Mouse (Mus musculus) forebrain, embryonic 14.5 days (tissue): ENCODE data around the gene Abcg1. TPM values are rescaled to one million over a fixed set of nuclear protein-coding genes. Genes with fewer than 3 reads are reported as not detected.
A peak's percentile ranks its signal among the peaks of the same experiment; 100 is the strongest.

Source experiments
- ATAC-seq: fragments of 200-750 bp; cut with Nextera tagmentation; 2 replicates; pipeline ENCODE4 v1.8.0; 2017; ENCODE audit warnings: mild to moderate bottlenecking, moderate library complexity
- DNase-seq: peaks from one replicate; pipeline ENCODE4 v3.0.0-alpha.2; 2015; ENCODE audit warnings: low spot score
- H3K27ac ChIP-seq: fragments of 300-500 bp; sonication (generic); 2 replicates; pipeline ENCODE4 v1.5.1; 2014; ENCODE audit warnings: low read depth, mild to moderate bottlenecking, control low read depth, low read length, moderate library complexity
- H3K27me3 ChIP-seq: fragments of 300-500 bp; sonication (generic); replicated peaks from 2 replicates; pipeline ENCODE4 v1.6.1; 2014; ENCODE audit warnings: low read length, control low read depth, mixed read lengths; ENCODE audit not compliant: control insufficient read depth, insufficient read depth
- H3K36me3 ChIP-seq: fragments of 300-500 bp; sonication (generic); 2 replicates; pipeline ENCODE4 v1.6.1; 2014; ENCODE audit warnings: low read length, control low read depth; ENCODE audit not compliant: control insufficient read depth, insufficient read depth
- H3K4me1 ChIP-seq: fragments of 300-500 bp; sonication (generic); 2 replicates; pipeline ENCODE4 v1.6.1; 2014; ENCODE audit warnings: antibody characterized with exemption, low read length, control low read depth; ENCODE audit not compliant: control insufficient read depth, insufficient read depth
- H3K4me2 ChIP-seq: fragments of 300-500 bp; sonication (generic); 2 replicates; pipeline ENCODE4 v1.6.1; 2014; ENCODE audit warnings: mild to moderate bottlenecking, control low read depth, low read length
- H3K4me3 ChIP-seq: fragments of 300-500 bp; sonication (generic); 2 replicates; pipeline ENCODE4 v1.5.1; 2014; ENCODE audit warnings: low read depth, low read length, control low read depth
- H3K9ac ChIP-seq: fragments of 300-500 bp; sonication (generic); 2 replicates; pipeline ENCODE4 v1.6.1; 2014; ENCODE audit warnings: mild to moderate bottlenecking, low read length, control low read depth, moderate library complexity
- H3K9me3 ChIP-seq: fragments of 300-500 bp; sonication (generic); replicated peaks from 2 replicates; pipeline ENCODE4 v1.6.1; 2016; ENCODE audit warnings: low read length, control low read depth, mixed read lengths; ENCODE audit not compliant: control insufficient read depth
- WGBS: fragments of 180-500 bp; shearing (Covaris S2); extraction: QIAGEN DNeasy Blood & Tissue Kit; methylation state at CpG from one replicate; pipeline ENCODE4 v1.1.7; 2014; 5-methylcytosine and 5-hydroxymethylcytosine counted together
- polyA plus RNA-seq: library from polyadenylated mRNA; unstranded; fragments of >200 nt; fragmentation: Nextera tagmentation; extraction: Ambion mirVana; gene quantifications from 2 replicates; pipeline ENCODE4 v1.2.1, GENCODE M21; 2014

The Abcg1 gene
- polyA plus RNA-seq, 1 experiment from 2014 or later = 16.8 TPM

DNA sequence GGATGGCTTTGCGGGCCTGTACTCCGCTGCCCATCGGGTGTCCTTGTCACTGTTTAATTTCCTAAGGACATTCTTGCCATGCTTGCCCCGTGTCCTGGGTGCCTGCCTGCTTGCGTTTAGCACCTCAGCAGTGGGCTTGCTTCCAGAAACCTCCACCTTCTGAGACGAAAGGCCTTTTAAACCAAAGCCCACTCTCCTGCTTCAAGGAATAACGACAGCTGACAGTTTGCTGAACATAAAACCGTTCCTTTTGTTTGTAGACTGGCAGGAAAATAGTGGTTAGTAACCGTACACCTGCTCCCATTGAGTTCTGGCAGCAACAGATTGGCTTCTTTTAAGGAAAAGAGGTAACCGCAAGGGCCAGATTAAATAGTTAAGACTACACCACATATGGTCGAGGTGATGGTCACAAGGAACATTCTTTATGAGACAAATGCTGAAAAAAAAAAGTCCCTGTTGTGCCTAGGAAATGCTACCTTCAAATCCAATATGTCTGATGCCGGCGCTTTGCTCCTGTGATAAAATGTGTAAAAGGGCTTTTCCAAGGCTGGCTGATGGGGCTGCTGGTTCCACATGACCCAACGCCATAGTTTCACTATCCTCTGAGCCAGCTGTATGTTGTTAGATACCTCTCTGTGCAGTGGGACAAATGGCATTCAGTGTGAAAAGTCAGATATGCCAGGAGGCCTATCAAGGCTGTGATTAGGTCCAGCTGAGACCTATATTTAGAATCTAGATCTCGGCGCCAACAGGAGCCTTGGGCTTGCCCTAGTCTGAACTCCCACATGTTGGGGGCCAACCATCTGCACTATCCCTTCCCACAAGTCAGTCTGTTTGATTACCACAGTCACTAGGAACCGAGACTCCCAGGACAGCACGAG, 14.2 kb downstream of the Abcg1 start:
- H3K4me2 ChIP-seq = no peak overlapping the region
- DNase-seq (peak; percentile 70), ATAC-seq (no peak)
- no peak overlapping the region for H3K4me3 ChIP-seq
- 36% methylated on average over 18 of the region's 18 CpGs for WGBS
- H3K27ac ChIP-seq = peak overlapping the region; percentile 49; the same call in 1 of the 2 replicates
- H3K27me3 ChIP-seq = no peaks in the 10 kb centered on the region
- H3K9me3 ChIP-seq = no peaks in the 10 kb centered on the region
- peaks cover 43% of the 10 kb centered on the region for H3K4me1 ChIP-seq
- H3K36me3 ChIP-seq = 0 out of 2 replicates have a peak, but pooled peaks cover 4% of the 10 kb centered on the region
- no peak overlapping the region for H3K9ac ChIP-seq

DNA sequence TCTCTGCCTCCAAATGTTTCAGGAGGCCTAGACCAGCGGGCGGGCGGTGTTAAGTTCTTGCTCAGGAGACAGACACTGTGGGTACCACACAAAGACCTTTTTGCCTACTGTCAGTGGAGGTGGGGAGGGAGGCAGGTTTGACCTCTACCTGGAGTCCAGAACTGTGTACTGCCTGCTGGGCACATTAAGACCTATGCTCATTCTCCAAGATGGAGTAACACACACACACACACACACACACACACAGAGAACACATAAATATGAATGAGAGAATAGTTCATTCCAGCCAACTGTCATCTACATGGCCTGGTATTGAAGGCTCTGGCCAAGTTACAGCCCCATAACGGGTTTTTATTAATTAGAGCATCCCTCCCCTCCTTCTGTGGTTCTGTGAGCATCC, 15.4 kb downstream of the Abcg1 start:
- Histone ChIP-seq H3K27me3 (no peaks in the 10 kb centered on the region), H3K36me3 (no peaks in the 10 kb centered on the region), H3K9ac (0 out of 2 replicates have a peak overlapping the region, but pooled peaks have one; percentile 13), H3K27ac (peak overlapping the region; percentile 75), H3K9me3 (no peaks in the 10 kb centered on the region), H3K4me1 (peaks cover 43% of the 10 kb centered on the region), H3K4me2 (peak overlapping the region; percentile 55), H3K4me3 (peak overlapping the region; percentile 26)
- ATAC-seq (no peak; the same call in 1 of the 2 replicates), DNase-seq (no peak)
- WGBS = 45% methylated on average over 4 of the region's 4 CpGs

DNA sequence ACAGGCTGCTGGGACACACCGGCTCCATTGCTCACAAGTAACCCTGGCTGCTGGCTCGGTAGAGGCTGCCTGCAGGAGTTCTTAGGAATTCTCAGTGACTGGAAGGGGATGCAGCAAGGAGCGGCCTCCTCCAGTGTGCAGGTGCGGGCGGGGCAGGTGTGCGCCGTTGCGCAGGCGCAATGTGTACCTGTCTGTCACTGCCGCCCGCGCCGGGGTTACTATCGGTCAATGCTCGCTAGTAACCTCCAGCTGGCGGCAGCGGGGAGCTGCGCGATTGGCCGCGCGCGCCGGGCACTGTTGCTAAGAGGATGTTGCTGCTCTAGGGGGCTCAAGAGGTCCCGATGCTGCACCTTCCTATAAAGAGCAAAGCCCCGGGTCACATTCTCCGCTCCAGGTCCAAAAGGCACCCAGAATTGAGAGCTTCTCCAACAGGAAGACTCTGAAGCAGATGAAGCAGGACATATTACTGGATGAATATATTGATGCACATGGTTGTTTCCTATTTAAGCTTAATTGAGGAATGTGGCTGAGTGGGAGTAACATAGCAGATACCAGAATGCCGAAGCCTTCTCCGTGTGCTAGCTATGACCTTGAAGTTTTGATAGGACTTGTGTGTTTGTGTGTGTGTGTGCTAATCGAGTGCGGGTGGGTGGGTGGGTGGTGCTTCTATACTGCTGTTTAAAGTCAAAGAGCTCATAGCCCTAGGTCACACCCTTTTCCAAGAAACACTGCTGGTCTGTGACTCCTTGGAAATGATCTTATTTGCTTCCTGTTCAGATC, 16.0 kb downstream of the Abcg1 start:
- peaks cover 43% of the 10 kb centered on the region for H3K4me1 ChIP-seq
- H3K27ac ChIP-seq = peak overlapping the region; percentile 75
- WGBS = 2% methylated on average over 31 of the region's 31 CpGs
- peak; percentile 77 for ATAC-seq
- H3K27me3 ChIP-seq = no peaks in the 10 kb centered on the region
- peak overlapping the region; percentile 40 for H3K9ac ChIP-seq
- peak; percentile 91 for DNase-seq
- peak overlapping the region; percentile 26 for H3K4me3 ChIP-seq
- peak overlapping the region; percentile 55 for H3K4me2 ChIP-seq
- no peaks in the 10 kb centered on the region for H3K9me3 ChIP-seq
- H3K36me3 ChIP-seq = no peaks in the 10 kb centered on the region

DNA sequence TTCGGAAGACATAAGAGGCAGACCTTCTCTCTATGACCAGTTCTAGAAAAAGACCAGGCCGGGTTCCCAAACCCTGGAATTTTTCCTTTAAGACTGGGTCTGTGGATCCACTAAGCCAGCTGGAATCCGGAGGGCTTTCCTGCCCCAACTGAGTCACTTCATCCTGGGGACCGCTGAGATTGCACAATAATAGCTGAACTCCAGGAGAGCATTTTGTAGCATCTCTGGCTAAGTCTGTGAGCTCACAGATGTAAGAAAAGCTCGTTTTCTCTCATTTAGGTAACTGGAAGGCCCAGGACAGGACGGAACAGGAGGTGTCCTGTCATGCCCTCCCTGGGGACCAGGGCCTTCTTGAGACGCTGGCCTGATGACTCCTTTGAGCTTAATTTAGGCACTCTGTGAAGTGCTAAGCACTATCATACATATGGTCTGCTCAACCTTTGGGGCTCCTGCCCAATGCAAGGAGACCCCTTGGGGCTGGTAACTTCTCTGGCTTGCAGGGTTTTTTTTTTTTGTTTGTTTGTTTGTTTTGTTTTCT, 16.6 kb downstream of the Abcg1 start:
- ATAC-seq = no peak

DNA sequence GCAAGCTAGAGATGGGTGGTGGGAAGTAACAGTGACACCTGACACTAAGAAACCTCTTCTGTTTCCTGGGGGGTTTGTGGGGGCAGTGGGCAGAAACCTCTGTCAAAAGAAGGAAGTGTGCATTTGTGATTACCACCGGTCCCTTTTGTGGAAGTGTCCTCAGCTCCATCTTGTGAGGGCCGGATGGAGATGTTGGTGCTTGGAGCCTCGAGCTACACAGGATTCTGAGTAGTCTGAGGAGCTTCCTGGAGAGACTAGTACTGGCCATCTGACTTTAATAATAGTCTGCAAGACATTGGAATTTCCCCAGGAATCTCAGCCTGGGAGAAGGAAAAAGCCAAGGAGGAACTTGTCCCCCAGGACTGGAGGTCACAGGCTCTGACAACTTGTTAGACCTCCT, 17.2 kb downstream of the Abcg1 start:
- Histone ChIP-seq H3K36me3 (no peaks in the 10 kb centered on the region), H3K27ac (no peak overlapping the region), H3K9me3 (no peaks in the 10 kb centered on the region), H3K4me1 (peaks cover 43% of the 10 kb centered on the region), H3K9ac (no peak overlapping the region), H3K27me3 (no peaks in the 10 kb centered on the region), H3K4me2 (no peak overlapping the region), H3K4me3 (no peak overlapping the region)
- 62% methylated on average over 3 of the region's 3 CpGs for WGBS
- ATAC-seq (no peak), DNase-seq (no peak)

More for the DNA sequence above, 16.6 kb downstream of the Abcg1 start:
- H3K4me2 ChIP-seq = peak overlapping the region; percentile 55
- peaks cover 43% of the 10 kb centered on the region for H3K4me1 ChIP-seq
- no peaks in the 10 kb centered on the region for H3K9me3 ChIP-seq
- no peaks in the 10 kb centered on the region for H3K27me3 ChIP-seq
- H3K4me3 ChIP-seq = no peak overlapping the region
- no peaks in the 10 kb centered on the region for H3K36me3 ChIP-seq
- DNase-seq = no peak
- 0 out of 2 replicates have a peak overlapping the region, but pooled peaks have one; percentile 23 for H3K27ac ChIP-seq
- H3K9ac ChIP-seq = no peak overlapping the region
- whole genome bisulfite sequencing = 22% methylated on average over 7 of the region's 7 CpGs

DNA sequence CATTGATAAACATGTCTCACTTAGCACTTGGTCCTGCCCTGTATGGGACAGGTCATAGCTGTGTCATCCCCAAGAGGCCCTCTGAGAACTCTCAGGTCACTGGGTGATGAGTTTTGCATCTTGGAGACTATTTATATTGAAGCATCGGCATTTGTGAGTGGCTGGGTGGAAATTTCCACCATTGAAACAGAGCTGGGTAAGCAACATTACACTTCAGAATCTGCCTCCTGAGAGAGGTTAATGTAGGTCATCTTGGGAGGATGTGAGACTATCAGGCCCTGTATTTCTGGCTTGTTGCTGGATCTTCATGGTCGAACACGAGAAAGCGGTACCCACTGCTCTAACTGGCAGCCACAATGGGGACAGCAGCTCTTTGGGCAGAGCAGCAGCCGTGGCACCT, 18.0 kb downstream of the Abcg1 start:
- no peak for ATAC-seq
- 92% methylated on average over 5 of the region's 5 CpGs for WGBS
- Histone ChIP-seq H3K4me2 (no peak overlapping the region), H3K4me3 (no peak overlapping the region), H3K4me1 (peaks cover 39% of the 10 kb centered on the region), H3K27me3 (no peaks in the 10 kb centered on the region), H3K9ac (no peak overlapping the region), H3K9me3 (no peaks in the 10 kb centered on the region), H3K27ac (no peak overlapping the region), H3K36me3 (no peaks in the 10 kb centered on the region)
- no peak for DNase-seq

DNA sequence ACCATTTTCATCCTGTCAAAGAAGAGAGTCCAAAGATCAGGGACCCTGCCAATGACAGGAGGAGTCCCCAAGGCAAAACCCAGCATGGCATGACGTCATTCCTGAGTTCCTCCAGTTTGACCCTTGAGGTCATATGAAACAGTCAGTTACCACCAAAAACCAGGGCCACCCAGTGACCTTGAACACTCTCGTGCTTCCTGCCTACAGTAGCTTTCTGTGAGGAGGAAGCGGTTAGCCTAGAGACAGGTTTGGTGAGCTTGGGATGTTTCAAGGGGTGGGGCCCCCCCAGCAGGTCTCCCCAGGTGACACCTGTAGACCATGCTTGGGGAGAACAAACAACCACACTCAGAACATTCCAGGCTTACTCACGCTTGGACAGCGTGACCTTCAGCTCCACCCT, 20.1 kb downstream of the Abcg1 start:
- DNase-seq = no peak
- Histone ChIP-seq H3K9me3 (no peaks in the 10 kb centered on the region), H3K4me2 (no peak overlapping the region), H3K4me1 (peaks cover 18% of the 10 kb centered on the region), H3K27me3 (no peaks in the 10 kb centered on the region), H3K4me3 (no peak overlapping the region), H3K36me3 (no peaks in the 10 kb centered on the region), H3K9ac (no peak overlapping the region), H3K27ac (no peak overlapping the region)
- 84% methylated on average over 5 of the region's 5 CpGs for WGBS
- no peak for ATAC-seq

DNA sequence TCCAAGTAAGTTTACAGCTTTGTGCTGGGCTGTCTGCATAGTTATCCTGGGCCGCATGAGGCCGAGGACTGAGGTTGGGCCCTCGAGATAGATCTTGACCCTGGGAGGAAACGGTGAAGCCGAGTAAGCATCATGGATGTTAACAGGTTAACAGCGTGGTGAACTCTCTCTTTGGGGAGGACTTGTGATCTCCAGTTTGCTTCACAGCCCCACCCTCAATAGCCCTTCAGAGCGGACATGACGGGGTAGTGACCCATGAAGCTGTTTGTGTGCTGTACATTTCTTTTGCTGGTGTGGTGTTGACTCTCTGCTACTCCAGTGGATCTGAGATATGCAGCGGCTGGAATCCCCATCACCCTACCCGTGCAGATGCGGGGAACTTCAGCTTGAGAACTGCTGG, 21.1 kb downstream of the Abcg1 start:
- Histone ChIP-seq H3K4me1 (peaks cover 8% of the 10 kb centered on the region), H3K4me3 (no peak overlapping the region), H3K9ac (no peak overlapping the region), H3K27me3 (no peaks in the 10 kb centered on the region), H3K9me3 (no peaks in the 10 kb centered on the region), H3K36me3 (no peaks in the 10 kb centered on the region), H3K27ac (no peak overlapping the region), H3K4me2 (no peak overlapping the region)
- WGBS = 91% methylated on average over 11 of the region's 11 CpGs
- ATAC-seq = no peak
- no peak for DNase-seq
